Mouse (Mus musculus) splenic B cell, adult 2 months (primary cell): Measurements from ENCODE around the gene Tkt.

ENCODE experiments used
- DNase-seq: peaks from one replicate; pipeline ENCODE4 v3.0.0-alpha.2; 2011; ENCODE audit warnings: low read depth, low spot score
- H3K27me3 ChIP-seq: 2 replicates; pipeline ENCODE4 v1.6.1; 2012; ENCODE audit warnings: mild to moderate bottlenecking, low read length, moderate library complexity, mixed read lengths; ENCODE audit not compliant: control insufficient read depth, poor library complexity, insufficient read depth, severe bottlenecking
- H3K36me3 ChIP-seq: 2 replicates; pipeline ENCODE4 v1.6.1; 2012; ENCODE audit warnings: mild to moderate bottlenecking, low read length, moderate library complexity, mixed read lengths; ENCODE audit not compliant: control insufficient read depth, poor library complexity, insufficient read depth, severe bottlenecking

Gene Tkt

GRCm38 (mm10) chr14:30548131-30548720, at the start of gene Tkt:
TSS of gene Tkt (plus strand) at chr14:30548359.
- DNase-seq, result no peak
- H3K27me3 ChIP-seq, result no peaks in the 10 kb centered on the region
- no peaks in the 10 kb centered on the region for H3K36me3 ChIP-seq

- Histone ChIP-seq H3K27me3 (no peaks in the 10 kb centered on the region), H3K36me3 (peaks cover 15% of the 10 kb centered on the region)
- no peak for DNase-seq
Measured at GRCm38 (mm10) chr14:30504990-30505389, 43.2 kb upstream of the Tkt start.

GRCm38 (mm10) chr14:30510214-30510763, 37.9 kb upstream of the Tkt start:
- Histone ChIP-seq H3K27me3 (no peaks in the 10 kb centered on the region), H3K36me3 (peaks cover 21% of the 10 kb centered on the region)
- no peak for DNase-seq

- no peaks in the 10 kb centered on the region for H3K27me3 ChIP-seq
- peaks cover 15% of the 10 kb centered on the region for H3K36me3 ChIP-seq
- DNase-seq, result no peak
Measured at GRCm38 (mm10) chr14:30512896-30513295, 35.3 kb upstream of the Tkt start.

GRCm38 (mm10) chr14:30515931-30516723, 32.0 kb upstream of the Tkt start:
- peaks cover 12% of the 10 kb centered on the region for H3K36me3 ChIP-seq
- H3K27me3 ChIP-seq, result no peaks in the 10 kb centered on the region
- DNase-seq, result peak; percentile 45

- no peaks in the 10 kb centered on the region for H3K27me3 ChIP-seq
- H3K36me3 ChIP-seq, result peaks cover 5% of the 10 kb centered on the region
- DNase-seq, result no peak
Measured at GRCm38 (mm10) chr14:30519323-30519722, 28.8 kb upstream of the Tkt start.

- Histone ChIP-seq H3K27me3 (no peaks in the 10 kb centered on the region), H3K36me3 (peaks cover 7% of the 10 kb centered on the region)
- DNase-seq, result no peak
Measured at GRCm38 (mm10) chr14:30523356-30523755, 24.8 kb upstream of the Tkt start.

GRCm38 (mm10) chr14:30528392-30528791, 19.8 kb upstream of the Tkt start:
- no peak for DNase-seq
- Histone ChIP-seq H3K36me3 (peaks cover 5% of the 10 kb centered on the region), H3K27me3 (no peaks in the 10 kb centered on the region)

GRCm38 (mm10) chr14:30528961-30529360, 19.2 kb upstream of the Tkt start:
- DNase-seq, result no peak
- H3K27me3 ChIP-seq, result no peaks in the 10 kb centered on the region
- H3K36me3 ChIP-seq, result peaks cover 5% of the 10 kb centered on the region

- peaks cover 5% of the 10 kb centered on the region for H3K36me3 ChIP-seq
- no peaks in the 10 kb centered on the region for H3K27me3 ChIP-seq
- DNase-seq, result no peak
Measured at GRCm38 (mm10) chr14:30529454-30529853, 18.7 kb upstream of the Tkt start.

GRCm38 (mm10) chr14:30530726-30531269, 17.4 kb upstream of the Tkt start:
- DNase-seq, result no peak
- peaks cover under 1% of the 10 kb centered on the region for H3K36me3 ChIP-seq
- no peaks in the 10 kb centered on the region for H3K27me3 ChIP-seq

- no peaks in the 10 kb centered on the region for H3K27me3 ChIP-seq
- no peaks in the 10 kb centered on the region; the same call in 1 of the 2 replicates for H3K36me3 ChIP-seq
- no peak for DNase-seq
Measured at GRCm38 (mm10) chr14:30531431-30531830, 16.7 kb upstream of the Tkt start.

- Histone ChIP-seq H3K27me3 (no peaks in the 10 kb centered on the region), H3K36me3 (no peaks in the 10 kb centered on the region)
- no peak for DNase-seq
Measured at GRCm38 (mm10) chr14:30531896-30532295, 16.3 kb upstream of the Tkt start.

- no peaks in the 10 kb centered on the region for H3K36me3 ChIP-seq
- no peaks in the 10 kb centered on the region for H3K27me3 ChIP-seq
- DNase-seq, result no peak
Measured at GRCm38 (mm10) chr14:30533780-30534450, 14.2 kb upstream of the Tkt start.

GRCm38 (mm10) chr14:30541541-30541940, 6.6 kb upstream of the Tkt start:
- DNase-seq, result no peak
- H3K36me3 ChIP-seq, result no peaks in the 10 kb centered on the region
- H3K27me3 ChIP-seq, result no peaks in the 10 kb centered on the region
